Mouse (Mus musculus): Measurements from ENCODE around the gene Aurkaip1.
A peak's percentile ranks its signal among the peaks of the same experiment; 100 is the strongest.

Gene Aurkaip1

GRCm38 (mm10) chr4:155830596-155830995, 476 bp upstream of the Aurkaip1 start:
- no peak for DNase-seq

GRCm38 (mm10) chr4:155831831-155832230, 759 bp downstream of the Aurkaip1 start:
- no peak for DNase-seq

GRCm38 (mm10) chr4:155832321-155832720, 1.2 kb downstream of the Aurkaip1 start:
- no peak for DNase-seq

GRCm38 (mm10) chr4:155833234-155833633, 2.2 kb downstream of the Aurkaip1 start:
- DNase-seq: no peak

GRCm38 (mm10) chr4:155833836-155834235, 2.8 kb downstream of the Aurkaip1 start:
- peak; percentile 75 to 78 for DNase-seq

GRCm38 (mm10) chr4:155837404-155838010, 6.4 kb downstream of the Aurkaip1 start:
- no peak for DNase-seq

GRCm38 (mm10) chr4:155838187-155839153, 7.4 kb downstream of the Aurkaip1 start:
- DNase-seq: no peak

GRCm38 (mm10) chr4:155839483-155839910, 8.4 kb downstream of the Aurkaip1 start, which contains the start of gene Mxra8:
Gene Mxra8 (plus strand): TSS chr4:155839680.
- no peak for DNase-seq

GRCm38 (mm10) chr4:155840076-155841002, 9.3 kb downstream of the Aurkaip1 start:
- DNase-seq: no peak

GRCm38 (mm10) chr4:155841003-155841454, 10.0 kb downstream of the Aurkaip1 start:
- peak; percentile 78 to 80 for DNase-seq

GRCm38 (mm10) chr4:155841651-155842270, 10.7 kb downstream of the Aurkaip1 start:
- DNase-seq: peak; percentile 39 to 42

GRCm38 (mm10) chr4:155843231-155843630, 12.2 kb downstream of the Aurkaip1 start:
- DNase-seq: no peak

GRCm38 (mm10) chr4:155846871-155847578, 16.0 kb downstream of the Aurkaip1 start, which contains the start of gene Dvl1:
Gene Dvl1 (plus strand): TSS chr4:155847402.
- DNase-seq: peak; percentile 97 to 99

- DNase-seq: peak; percentile 31 to 42
Measured at GRCm38 (mm10) chr4:155847591-155848352, 16.7 kb downstream of the Aurkaip1 start.

GRCm38 (mm10) chr4:155848434-155849095, 17.5 kb downstream of the Aurkaip1 start:
- no peak for DNase-seq

- no peak for DNase-seq
Measured at GRCm38 (mm10) chr4:155849391-155849790, 18.3 kb downstream of the Aurkaip1 start.

- no peak for DNase-seq
Measured at GRCm38 (mm10) chr4:155849792-155850451, 18.9 kb downstream of the Aurkaip1 start.

GRCm38 (mm10) chr4:155851368-155851767, 20.3 kb downstream of the Aurkaip1 start:
- no peak for DNase-seq

- DNase-seq: no peak
Measured at GRCm38 (mm10) chr4:155851951-155852411, 20.9 kb downstream of the Aurkaip1 start.
